Mouse (Mus musculus) kidney, embryonic 14.5 days (tissue): ENCODE data around the gene Tmem230. TPM values are rescaled to one million over a fixed set of nuclear protein-coding genes. Genes with fewer than 3 reads are reported as not detected.
A peak's percentile ranks its signal among the peaks of the same experiment; 100 is the strongest.
"Not testable (repeated sequence)": the region's sequence is repeated elsewhere in the genome, so short reads cannot be mapped to it uniquely, and the experiment has no call there.

Experiments used
- ATAC-seq: fragments of 200-750 bp; cut with Nextera tagmentation; 2 replicates; pipeline ENCODE4 v1.8.0; 2017; ENCODE audit warnings: moderate number of reproducible peaks, mild to moderate bottlenecking, moderate TSS enrichment, moderate library complexity; ENCODE audit not compliant: low FRiP score, low TSS enrichment
- H3K27ac ChIP-seq: fragments of 300-500 bp; sonication (generic); 2 replicates; pipeline ENCODE4 v1.5.1; 2014; ENCODE audit warnings: low read depth, mild to moderate bottlenecking, low read length, moderate library complexity, mixed read lengths
- H3K27me3 ChIP-seq: fragments of 300-500 bp; sonication (generic); 2 replicates; pipeline ENCODE4 v1.6.1; 2014; ENCODE audit warnings: mild to moderate bottlenecking, low read length; ENCODE audit not compliant: control insufficient read depth, insufficient read depth
- H3K36me3 ChIP-seq: fragments of 300-500 bp; sonication (generic); 2 replicates; pipeline ENCODE4 v1.6.1; 2014; ENCODE audit warnings: low read length, mixed read lengths; ENCODE audit not compliant: control insufficient read depth, insufficient read depth
- H3K4me1 ChIP-seq: fragments of 300-500 bp; sonication (generic); 2 replicates; pipeline ENCODE4 v1.6.1; 2014; ENCODE audit warnings: low read length, mixed read lengths; ENCODE audit not compliant: control insufficient read depth, insufficient read depth
- H3K4me2 ChIP-seq: fragments of 300-500 bp; sonication (generic); replicated peaks from 2 replicates; pipeline ENCODE4 v1.6.1; 2014; ENCODE audit warnings: low read depth, mild to moderate bottlenecking, low read length
- H3K4me3 ChIP-seq: fragments of 300-500 bp; sonication (generic); 2 replicates; pipeline ENCODE4 v1.5.1; 2014; ENCODE audit warnings: mild to moderate bottlenecking, low read length
- H3K9ac ChIP-seq: fragments of 300-500 bp; sonication (generic); 2 replicates; pipeline ENCODE4 v1.6.1; 2014; ENCODE audit warnings: low read depth, mild to moderate bottlenecking, low read length, moderate library complexity
- H3K9me3 ChIP-seq: fragments of 300-500 bp; sonication (generic); 2 replicates; pipeline ENCODE4 v1.6.1; 2016; ENCODE audit warnings: low read length; ENCODE audit not compliant: control insufficient read depth
- WGBS: fragments of 180-500 bp; shearing (Covaris S2); extraction: QIAGEN DNeasy Blood & Tissue Kit; methylation state at CpG from one replicate; pipeline ENCODE4 v1.1.7; 2014; 5-methylcytosine and 5-hydroxymethylcytosine counted together
- polyA plus RNA-seq: library from polyadenylated mRNA; unstranded; fragments of >200 nt; fragmentation: Nextera tagmentation; extraction: Ambion mirVana; gene quantifications from 2 replicates; pipeline ENCODE4 v1.2.1, GENCODE M21; 2014

Gene Tmem230
- polyA plus RNA-seq, 1 experiment from 2014 or later = 47.3 TPM

DNA sequence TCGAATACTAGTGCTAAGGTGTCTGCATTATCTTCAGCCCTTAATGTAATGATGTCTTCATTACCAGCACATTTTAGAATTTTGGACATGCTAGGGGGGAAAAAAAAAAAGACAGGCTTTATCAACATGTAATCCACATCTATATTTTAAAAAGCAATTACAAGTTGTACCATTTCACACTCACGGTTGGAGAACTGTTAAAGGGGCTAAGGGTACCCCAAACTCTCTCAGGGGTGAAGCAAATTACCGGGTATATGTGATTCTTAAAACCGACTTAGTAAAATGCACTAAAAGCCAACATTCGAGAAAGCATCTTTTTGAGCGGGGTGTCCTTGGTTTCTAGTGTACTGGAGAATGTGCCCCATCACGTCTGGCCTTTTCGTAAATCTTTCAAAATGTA is 4.3 kb upstream of the Tmem230 start:
- H3K4me3 ChIP-seq = peak overlapping the region; percentile 54
- H3K9ac ChIP-seq = peak overlapping the region; percentile 64
- peaks cover 30% of the 10 kb centered on the region for H3K36me3 ChIP-seq
- peak overlapping the region; percentile 47 for H3K4me2 ChIP-seq
- no peaks in the 10 kb centered on the region for H3K27me3 ChIP-seq
- no peaks in the 10 kb centered on the region for H3K9me3 ChIP-seq
- peaks cover 19% of the 10 kb centered on the region for H3K4me1 ChIP-seq
- 8% methylated on average over 8 of the region's 8 CpGs for WGBS
- no peak for ATAC-seq
- peak overlapping the region; percentile 34; the same call in 1 of the 2 replicates for H3K27ac ChIP-seq

DNA sequence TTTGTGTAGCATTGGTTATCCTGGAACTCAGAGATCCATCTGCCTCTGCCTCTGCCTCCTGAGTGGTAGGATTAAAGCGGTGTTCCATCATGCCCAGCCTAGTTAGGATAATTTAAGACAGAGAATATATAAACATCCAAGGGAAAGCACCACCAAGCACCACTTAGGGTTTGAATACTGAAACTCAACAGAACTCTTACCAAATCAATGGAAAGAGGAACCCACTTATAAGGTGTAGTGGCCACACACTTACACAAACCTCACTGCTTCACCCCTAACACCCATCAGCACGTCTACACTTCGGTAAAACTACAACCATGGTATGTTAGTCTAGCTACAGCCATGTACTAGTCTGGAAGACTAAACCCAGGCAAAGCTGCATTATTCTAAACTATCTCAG is 4.2 kb downstream of the Tmem230 start:
- H3K4me2 ChIP-seq = no peak overlapping the region
- no peaks in the 10 kb centered on the region for H3K27me3 ChIP-seq
- H3K9me3 ChIP-seq = no peaks in the 10 kb centered on the region
- H3K9ac ChIP-seq = no peak overlapping the region
- 97% methylated on average over 3 of the region's 3 CpGs for WGBS
- 0 out of 2 replicates have a peak, but pooled peaks cover 3% of the 10 kb centered on the region for H3K4me1 ChIP-seq
- peaks cover 25% of the 10 kb centered on the region; the same call in 1 of the 2 replicates for H3K36me3 ChIP-seq
- no peak overlapping the region for H3K4me3 ChIP-seq
- no peak overlapping the region for H3K27ac ChIP-seq
- no peak for ATAC-seq

- H3K36me3 ChIP-seq = peaks cover 22% of the 10 kb centered on the region; the same call in 1 of the 2 replicates
- 25% methylated on average over 8 of the region's 10 CpGs for WGBS
- not testable (repeated sequence) for ATAC-seq, H3K9me3 ChIP-seq, H3K27ac ChIP-seq, H3K27me3 ChIP-seq, H3K4me3 ChIP-seq, H3K9ac ChIP-seq, H3K4me1 ChIP-seq, H3K4me2 ChIP-seq
These were observed 7.2 kb downstream of the Tmem230 start for GRCm38 (mm10) chr2:132240457-132240856.

- H3K4me3 ChIP-seq, ATAC-seq, H3K4me1 ChIP-seq, H3K9me3 ChIP-seq, H3K9ac ChIP-seq, H3K27me3 ChIP-seq, H3K4me2 ChIP-seq, H3K27ac ChIP-seq: not testable (repeated sequence)
- H3K36me3 ChIP-seq = peaks cover 18% of the 10 kb centered on the region; the same call in 1 of the 2 replicates
- 91% methylated on average over 3 of the region's 3 CpGs for WGBS
These were observed 8.2 kb downstream of the Tmem230 start for GRCm38 (mm10) chr2:132239434-132239833.

DNA sequence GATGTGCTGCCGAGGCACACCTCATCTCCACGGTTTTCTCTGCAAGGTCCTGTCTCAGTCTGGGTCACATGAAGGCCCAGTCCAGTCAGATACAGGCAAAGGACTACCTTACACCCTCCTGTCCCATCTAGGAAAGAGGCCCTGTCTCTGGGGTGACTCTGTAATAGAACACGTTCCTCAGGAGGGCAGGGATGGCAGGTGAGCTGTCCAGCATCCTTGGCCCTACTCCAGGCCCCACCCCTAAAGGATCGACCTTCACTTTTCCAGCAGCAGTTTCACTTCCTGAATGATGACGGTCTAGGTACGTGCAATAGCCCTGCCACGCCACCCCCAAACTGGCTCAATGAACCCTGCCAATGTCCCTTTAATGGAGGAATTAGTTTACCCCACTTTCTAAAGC is 11.6 kb downstream of the Tmem230 start:
- H3K4me1 ChIP-seq = peaks cover 7% of the 10 kb centered on the region; the same call in 1 of the 2 replicates
- H3K4me3 ChIP-seq = no peak overlapping the region
- no peaks in the 10 kb centered on the region for H3K27me3 ChIP-seq
- no peaks in the 10 kb centered on the region for H3K36me3 ChIP-seq
- 81% methylated on average over 7 of the region's 7 CpGs for WGBS
- H3K9ac ChIP-seq = no peak overlapping the region
- H3K27ac ChIP-seq = no peak overlapping the region
- ATAC-seq = no peak
- no peaks in the 10 kb centered on the region for H3K9me3 ChIP-seq
- no peak overlapping the region for H3K4me2 ChIP-seq

DNA sequence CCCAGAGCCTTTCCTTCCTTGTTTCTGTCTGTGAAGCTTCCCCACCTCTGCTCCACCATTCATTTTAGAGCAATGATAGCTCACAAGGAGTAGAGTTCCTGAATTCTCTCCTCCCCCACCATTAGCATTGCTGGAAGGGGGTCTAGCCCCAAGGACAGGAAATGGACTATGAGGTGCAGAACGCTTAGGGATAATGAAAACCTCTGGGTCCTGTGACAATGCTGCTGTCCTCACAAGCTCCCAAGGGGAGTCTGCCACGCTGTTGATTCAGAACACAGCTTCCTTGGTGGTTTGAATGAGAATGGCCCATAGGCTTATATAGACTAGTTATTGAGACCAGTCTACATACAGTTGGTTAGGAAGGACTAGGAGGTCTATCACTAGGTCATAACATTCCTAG is 12.3 kb downstream of the Tmem230 start:
- no peak overlapping the region for H3K4me3 ChIP-seq
- H3K36me3 ChIP-seq = no peaks in the 10 kb centered on the region
- H3K27me3 ChIP-seq = no peaks in the 10 kb centered on the region
- H3K4me1 ChIP-seq = peaks cover 7% of the 10 kb centered on the region; the same call in 1 of the 2 replicates
- WGBS = 40% methylated on average over 2 of the region's 2 CpGs
- no peaks in the 10 kb centered on the region for H3K9me3 ChIP-seq
- no peak overlapping the region for H3K27ac ChIP-seq
- ATAC-seq = no peak
- no peak overlapping the region for H3K4me2 ChIP-seq
- no peak overlapping the region for H3K9ac ChIP-seq

GRCm38 (mm10) chr2:132233985-132234765 is 13.4 kb downstream of the Tmem230 start:
- H3K4me1 ChIP-seq = peaks cover 7% of the 10 kb centered on the region; the same call in 1 of the 2 replicates
- no peak overlapping the region for H3K27ac ChIP-seq
- H3K9me3 ChIP-seq = no peaks in the 10 kb centered on the region
- WGBS = 42% methylated on average over 16 of the region's 16 CpGs
- no peak overlapping the region for H3K4me3 ChIP-seq
- H3K4me2 ChIP-seq = no peak overlapping the region
- no peaks in the 10 kb centered on the region for H3K36me3 ChIP-seq
- no peak; the same call in 1 of the 2 replicates for ATAC-seq
- H3K9ac ChIP-seq = no peak overlapping the region
- H3K27me3 ChIP-seq = no peaks in the 10 kb centered on the region

- Histone ChIP-seq H3K36me3 (no peaks in the 10 kb centered on the region), H3K9ac (no peak overlapping the region), H3K4me3 (no peak overlapping the region), H3K27ac (no peak overlapping the region), H3K9me3 (no peaks in the 10 kb centered on the region), H3K27me3 (no peaks in the 10 kb centered on the region), H3K4me2 (no peak overlapping the region), H3K4me1 (peaks cover 7% of the 10 kb centered on the region; the same call in 1 of the 2 replicates)
- ATAC-seq = no peak
- WGBS = 89% methylated on average over 3 of the region's 3 CpGs
These were observed 15.1 kb downstream of the Tmem230 start for GRCm38 (mm10) chr2:132232413-132232945.

DNA sequence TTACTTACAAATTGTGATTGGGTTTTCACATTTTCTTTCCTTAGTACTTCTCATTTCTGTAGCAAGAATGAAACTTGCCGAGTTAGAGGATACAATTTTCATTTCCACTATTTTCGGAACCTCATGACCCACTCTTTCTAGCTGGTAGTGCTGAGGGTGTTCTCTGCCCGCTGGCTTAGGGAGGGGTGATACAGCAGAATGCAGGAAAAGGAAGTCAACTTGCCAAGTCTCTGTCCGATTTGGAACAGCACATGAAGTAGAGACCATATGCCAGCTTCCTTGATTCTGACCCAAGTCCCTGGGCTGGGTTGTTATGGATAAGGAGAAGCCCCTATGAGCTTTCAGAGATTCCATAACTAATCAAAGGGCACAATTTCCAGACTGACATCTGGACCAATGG is 23.2 kb downstream of the Tmem230 start:
- H3K9me3 ChIP-seq = no peaks in the 10 kb centered on the region
- no peaks in the 10 kb centered on the region for H3K4me1 ChIP-seq
- no peak overlapping the region for H3K4me2 ChIP-seq
- 88% methylated on average over 4 of the region's 4 CpGs for WGBS
- ATAC-seq = no peak
- H3K27me3 ChIP-seq = no peaks in the 10 kb centered on the region
- no peak overlapping the region for H3K4me3 ChIP-seq
- no peak overlapping the region for H3K27ac ChIP-seq
- no peak overlapping the region for H3K9ac ChIP-seq
- no peaks in the 10 kb centered on the region for H3K36me3 ChIP-seq
